Mouse (Mus musculus) embryo, embryonic 11.5 days (tissue): Measurements from ENCODE around the gene Arhgef28.
"Not testable (repeated sequence)": the region's sequence is repeated elsewhere in the genome, so short reads cannot be mapped to it uniquely, and the experiment has no call there.

ENCODE experiments used
- DNase-seq: peaks from one replicate; pipeline ENCODE4 v3.0.0-alpha.2; 2012; ENCODE audit warnings: low read depth, low spot score

Gene Arhgef28

DNA sequence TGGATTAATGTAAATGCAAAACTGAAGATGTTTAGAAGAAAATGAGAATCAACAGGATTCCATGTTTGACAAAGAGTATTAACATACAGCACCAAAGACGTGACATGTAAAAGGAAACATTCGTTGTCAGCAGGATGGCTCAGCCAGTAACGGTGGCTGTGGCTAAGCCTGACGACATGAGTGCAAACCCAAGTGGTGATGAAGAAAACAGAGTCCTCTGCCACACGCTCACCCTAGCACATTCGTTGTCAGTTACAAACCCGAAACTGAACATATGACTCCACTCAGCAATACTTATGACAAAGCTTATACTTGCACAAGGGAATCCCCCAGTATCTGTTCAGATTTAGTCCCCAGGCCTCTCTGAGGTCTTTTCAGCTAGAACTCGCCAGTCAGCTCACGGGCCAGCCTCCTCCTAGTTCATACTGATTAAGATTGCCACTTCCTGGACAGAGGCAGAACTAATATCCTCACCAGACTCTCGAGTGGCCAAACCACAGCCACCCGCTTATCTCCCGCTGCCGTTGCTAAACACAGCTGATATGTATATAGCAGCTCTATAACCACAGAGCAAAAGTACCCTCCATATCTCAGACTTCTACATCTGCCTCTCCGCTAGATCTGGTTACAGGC lies 82.0 kb downstream of the Arhgef28 start:
- no peak for DNase-seq

- DNase-seq: no peak
Observed at GRCm38 (mm10) chr13:98122766-98123165, 83.5 kb downstream of the Arhgef28 start.

DNA sequence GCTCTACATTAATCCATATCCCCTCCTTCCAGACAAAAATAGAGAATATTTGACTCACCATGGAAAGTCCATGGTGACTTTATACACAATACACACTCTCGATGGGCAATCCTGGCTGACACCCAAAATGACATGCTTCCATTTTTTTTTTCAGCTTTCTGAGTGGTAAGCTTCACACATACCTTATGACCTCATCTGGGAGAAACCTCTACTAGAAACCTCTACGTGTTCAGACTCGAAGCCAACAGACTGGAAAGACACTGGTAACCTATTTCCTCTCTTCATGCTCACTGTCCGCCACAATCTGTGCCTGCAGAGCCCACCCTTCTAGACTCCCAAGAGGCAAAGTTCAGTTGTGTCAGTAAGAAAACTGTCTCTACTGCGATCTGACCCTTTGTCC lies 84.2 kb downstream of the Arhgef28 start:
- no peak for DNase-seq

- no peak for DNase-seq
Observed at GRCm38 (mm10) chr13:98121124-98121470, 85.1 kb downstream of the Arhgef28 start.

GRCm38 (mm10) chr13:98120356-98121123 lies 85.7 kb downstream of the Arhgef28 start:
- DNase-seq: no peak

DNA sequence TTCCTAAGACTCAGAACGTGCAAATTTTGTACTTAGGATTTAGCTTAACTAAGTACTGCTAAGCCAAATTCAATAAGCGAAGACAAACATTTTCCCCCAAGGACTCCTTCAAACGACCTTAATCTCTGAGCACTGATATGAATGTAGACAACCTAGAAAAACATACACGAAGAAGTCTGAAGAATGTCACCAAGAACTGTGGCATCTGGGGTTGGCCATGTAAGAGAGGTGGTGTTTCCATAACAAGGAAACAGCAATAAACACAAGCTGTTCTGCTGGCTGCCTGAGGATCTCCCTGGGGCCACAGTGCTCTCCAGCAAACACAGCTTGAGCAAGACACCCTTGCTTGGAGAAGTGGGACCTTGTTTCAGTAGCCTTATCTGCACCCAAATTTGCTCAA lies 87.9 kb downstream of the Arhgef28 start:
- DNase-seq: no peak

DNA sequence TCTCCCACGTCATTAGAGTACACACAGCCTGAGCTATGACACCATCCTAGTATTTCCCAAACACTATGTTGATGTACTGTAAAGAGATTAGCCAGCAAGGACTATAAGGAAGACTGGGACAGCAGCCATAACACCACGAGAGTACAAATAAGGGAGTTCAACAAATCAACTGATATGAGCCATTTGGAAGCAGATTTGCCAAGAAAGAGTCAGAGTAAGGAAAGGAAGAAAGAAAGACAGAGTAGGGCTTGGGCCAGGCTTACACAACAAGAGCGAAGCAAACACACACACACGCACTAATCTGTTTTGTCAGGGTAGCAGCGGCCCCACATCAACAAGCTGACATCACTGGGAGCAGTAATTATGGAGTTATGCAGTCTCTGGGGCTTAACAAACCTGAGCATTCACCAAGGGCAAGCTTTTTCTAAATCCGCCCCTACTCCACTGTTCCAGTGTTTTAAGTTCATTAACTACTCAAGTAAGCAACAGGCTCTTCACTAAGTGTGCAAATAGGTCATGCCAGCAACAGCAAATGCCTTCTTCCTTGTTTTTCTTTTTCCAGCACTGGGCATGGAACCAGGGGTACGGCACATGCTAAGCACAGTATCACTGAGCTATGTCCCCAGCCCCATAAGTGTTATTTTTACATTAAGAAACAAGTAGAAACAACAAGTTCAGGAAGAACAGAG lies 88.5 kb downstream of the Arhgef28 start:
- DNase-seq: no peak

DNA sequence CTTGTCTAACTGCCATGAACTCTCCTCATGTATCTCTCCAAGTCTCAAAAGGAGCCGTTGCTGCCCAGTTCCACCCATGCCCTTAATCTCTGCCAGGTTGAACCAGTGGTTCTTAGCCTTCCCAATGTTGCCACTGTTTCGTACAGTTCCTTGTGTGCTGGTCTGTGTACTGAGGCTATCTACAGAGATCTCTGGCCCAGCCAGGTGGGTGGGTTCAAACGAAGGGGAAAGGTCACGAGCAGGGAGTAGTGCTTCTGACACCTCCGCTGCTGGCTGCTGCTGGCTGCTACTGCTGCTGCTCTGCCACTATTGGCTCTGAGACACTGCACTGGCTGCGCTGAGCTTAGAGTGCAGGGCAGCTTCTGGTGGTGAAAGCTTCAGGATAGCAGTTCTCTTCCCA lies 90.6 kb downstream of the Arhgef28 start:
- no peak for DNase-seq

GRCm38 (mm10) chr13:98115051-98115450 lies 91.2 kb downstream of the Arhgef28 start:
- no peak for DNase-seq

DNA sequence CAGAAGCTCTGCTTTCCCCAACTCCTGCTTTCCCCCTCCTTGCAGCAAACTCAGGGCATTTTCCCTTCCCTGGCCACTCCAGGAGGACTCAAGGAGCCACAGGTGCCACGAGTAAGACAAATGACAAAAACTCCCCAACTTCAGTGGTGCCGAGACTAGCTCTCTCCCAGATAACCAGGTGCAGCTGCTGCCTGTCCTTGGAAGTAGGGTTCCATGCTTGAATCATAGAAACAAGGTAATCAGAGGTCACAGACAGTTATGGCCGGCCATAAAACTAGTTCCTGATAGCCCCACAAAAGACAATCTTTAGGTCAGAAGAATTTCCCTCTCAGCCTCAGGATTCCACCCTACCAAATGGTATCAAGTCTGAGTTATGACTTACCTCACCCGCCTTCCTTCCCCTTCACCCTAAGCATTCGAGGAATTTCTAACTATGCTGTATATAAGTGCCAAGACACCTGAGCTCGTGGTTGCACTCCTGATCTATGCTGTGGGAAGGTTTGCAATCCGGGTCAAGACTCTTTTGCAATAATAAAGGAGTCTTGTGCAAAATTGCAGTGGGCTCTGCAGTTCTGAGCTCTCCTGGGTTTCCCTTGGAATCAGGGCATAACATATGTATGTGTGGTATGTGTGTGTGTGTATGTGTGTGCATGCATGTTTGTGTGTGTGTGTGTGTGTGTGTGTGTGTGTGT lies 93.3 kb downstream of the Arhgef28 start:
- DNase-seq: no peak

DNA sequence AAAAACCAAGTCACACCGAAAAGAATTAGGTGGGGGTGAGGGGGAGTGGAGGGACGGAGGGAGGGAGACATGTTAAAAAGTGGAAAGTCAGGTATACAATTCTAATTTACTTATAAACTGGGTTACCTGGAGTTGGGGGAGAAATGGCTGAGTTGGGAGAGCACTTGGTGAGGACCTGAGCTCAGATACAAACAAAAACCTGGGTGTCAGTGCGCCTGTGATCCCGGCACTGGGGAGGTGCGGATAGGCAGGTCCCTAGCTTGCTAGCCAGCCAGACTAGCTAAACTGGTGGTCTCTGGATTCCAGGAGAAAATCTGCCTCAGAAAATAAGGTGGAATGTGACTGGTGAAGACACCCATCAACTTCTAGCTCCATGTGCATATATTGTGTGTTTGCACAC lies 94.7 kb downstream of the Arhgef28 start:
- no peak for DNase-seq

DNA sequence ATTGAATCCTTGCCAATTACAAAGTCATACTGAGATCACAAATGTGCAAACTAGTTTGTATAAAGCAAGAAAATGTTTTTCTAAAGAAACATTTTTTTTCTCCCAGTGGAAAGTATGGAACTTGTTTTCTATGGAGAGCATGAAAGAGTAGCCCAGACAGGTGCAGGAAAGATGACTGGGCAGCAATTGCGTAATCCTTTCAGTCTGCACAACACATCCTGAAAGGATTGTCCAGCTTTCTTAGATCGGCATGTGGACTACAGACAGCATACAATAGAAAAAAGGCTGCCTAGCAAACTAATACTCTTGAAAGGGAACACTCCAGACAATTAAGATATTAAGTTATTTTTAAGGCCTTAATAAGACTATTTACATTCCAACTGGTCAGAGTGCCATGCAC lies 95.2 kb downstream of the Arhgef28 start:
- DNase-seq: no peak

DNA sequence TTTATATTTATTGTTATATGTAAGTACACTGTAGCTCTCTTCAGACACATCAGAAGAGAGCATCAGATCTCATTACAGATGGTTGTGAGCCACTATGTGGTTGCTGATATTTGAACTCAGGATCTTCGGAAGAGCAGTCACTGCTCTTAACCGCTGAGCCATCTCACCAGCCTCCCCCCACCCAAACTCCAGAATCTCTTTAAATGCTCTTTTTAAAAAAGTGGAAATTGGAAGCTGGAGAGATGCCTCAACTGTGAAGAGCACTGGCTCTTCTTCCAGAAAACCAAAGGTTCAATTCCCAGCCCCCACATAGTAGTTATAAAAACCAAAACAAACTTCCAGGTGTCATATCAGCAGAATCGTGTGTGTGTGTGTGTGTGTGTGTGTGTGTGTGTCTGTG lies 97.8 kb downstream of the Arhgef28 start:
- DNase-seq: not testable (repeated sequence)

DNA sequence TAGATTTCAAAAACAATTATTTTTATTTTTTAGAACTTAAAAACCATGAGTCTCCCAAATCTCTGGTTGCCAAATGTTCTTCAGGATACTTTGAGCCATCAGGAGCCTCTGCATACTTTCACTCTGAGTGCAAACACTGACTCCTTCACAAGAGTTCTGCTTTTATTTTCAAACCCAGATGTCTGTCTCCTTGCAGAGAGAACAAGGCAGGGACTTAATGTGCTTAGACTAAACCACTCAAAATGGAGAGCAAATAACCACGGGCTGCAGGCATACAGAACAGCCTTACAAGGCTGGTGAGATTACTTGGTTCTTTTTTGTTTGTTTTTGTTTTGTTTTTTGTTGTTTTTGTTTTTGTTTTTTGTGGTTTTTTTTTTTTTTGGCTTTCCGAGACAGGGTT lies 98.6 kb downstream of the Arhgef28 start:
- no peak for DNase-seq

- DNase-seq: no peak
Observed at GRCm38 (mm10) chr13:98095966-98096365, 110.3 kb downstream of the Arhgef28 start.

GRCm38 (mm10) chr13:98094332-98094731 lies 111.9 kb downstream of the Arhgef28 start:
- no peak for DNase-seq

DNA sequence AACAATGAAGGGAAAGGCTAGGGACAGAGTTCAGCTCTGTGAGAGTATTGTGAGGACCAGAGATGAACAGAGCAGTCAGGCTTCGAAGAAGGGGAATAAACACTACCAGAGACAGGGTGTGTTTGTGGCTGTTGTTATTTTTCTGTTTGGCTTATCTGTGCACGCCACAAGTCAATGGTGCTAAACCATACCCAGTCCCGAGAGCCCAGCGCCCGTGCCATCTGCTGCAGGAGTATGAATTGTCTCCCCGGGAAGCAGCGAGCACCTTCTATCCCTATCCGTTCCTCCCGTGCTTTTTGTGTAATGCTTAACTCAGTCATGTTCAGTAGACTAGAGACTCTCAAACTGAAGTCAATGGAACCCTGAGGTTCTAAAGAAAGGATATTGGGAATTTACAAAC lies 112.8 kb downstream of the Arhgef28 start:
- DNase-seq: no peak

- no peak for DNase-seq
Observed at GRCm38 (mm10) chr13:98092354-98093002, 113.8 kb downstream of the Arhgef28 start.

DNA sequence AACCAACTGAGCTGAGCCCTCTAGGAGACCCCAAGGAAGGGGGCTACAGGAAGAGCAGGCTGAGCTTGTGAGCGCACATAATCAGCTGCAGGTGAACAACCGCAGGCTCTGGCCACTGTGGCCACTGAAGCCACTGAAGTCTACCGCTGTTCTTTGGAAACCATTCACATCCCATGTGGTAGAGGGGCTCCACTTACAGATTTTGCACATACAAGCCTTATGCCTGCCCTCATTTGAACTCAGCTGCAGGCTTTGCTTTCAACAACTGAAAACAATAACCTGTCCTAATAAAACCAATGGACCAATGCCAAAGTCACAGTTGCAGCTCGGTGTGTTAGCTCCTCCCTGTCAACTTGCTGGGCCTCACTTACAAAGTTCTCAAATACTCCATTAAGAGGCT lies 126.6 kb downstream of the Arhgef28 start:
- DNase-seq: no peak

- DNase-seq: no peak
Observed at GRCm38 (mm10) chr13:98078251-98078650, 128.0 kb downstream of the Arhgef28 start.

DNA sequence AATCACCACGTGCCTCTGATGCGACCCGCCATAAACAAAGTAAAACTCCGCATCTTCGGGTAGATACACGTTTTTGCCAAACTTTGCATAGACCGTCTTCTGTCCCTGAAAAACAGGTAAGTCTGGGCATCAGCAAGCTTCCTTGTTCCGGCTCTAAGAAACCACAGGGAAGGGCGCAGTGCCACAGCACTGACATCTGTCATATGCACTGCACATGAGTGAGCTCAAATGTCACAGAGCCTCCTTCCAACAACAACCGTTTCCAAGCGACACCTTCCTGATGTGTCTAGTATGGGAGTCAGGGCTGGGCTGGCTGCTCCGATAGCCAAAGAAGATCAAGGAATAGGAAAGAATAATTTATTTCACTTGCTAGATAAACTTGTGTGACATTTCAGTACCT lies 129.0 kb downstream of the Arhgef28 start:
- DNase-seq: no peak

DNA sequence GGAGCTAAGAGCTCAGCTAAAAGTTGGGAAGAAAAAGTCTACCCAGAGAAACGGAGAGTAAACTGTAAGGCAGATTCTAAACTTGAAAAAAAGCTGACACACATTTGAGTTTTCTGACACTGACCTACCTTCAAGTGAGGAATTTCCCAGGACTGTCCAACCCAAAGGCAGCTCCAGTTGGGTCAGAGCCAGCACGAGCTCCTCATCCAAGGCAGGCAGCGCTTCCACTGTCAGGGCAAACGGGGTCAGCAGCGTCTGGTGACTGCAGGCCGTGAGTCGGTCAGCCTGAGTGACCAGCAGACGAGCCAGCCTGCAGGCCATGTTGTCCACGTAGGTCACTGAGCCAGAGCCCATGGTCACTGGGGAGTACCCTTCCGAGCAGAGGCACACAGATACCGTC lies 131.4 kb downstream of the Arhgef28 start:
- DNase-seq: no peak
